Mouse (Mus musculus) heart, adult 10 weeks (tissue): ENCODE data around the gene Abhd13. TPM values are rescaled to one million over a fixed set of nuclear protein-coding genes. Genes with fewer than 3 reads are reported as not detected.

Experiments used
- polyA plus RNA-seq: library from polyadenylated mRNA; stranded (reverse); fragments of 350-450 nt; fragmentation: Illumina TruSeq; extraction: RNeasy Lipid Tissue Mini Kit (QIAGEN cat#74804); gene quantifications from one replicate; pipeline ENCODE4 v1.2.3, GENCODE M21; 2014; ENCODE audit warnings: low read depth, low replicate concordance

Abhd13 gene
- 12.1 TPM for polyA plus RNA-seq

GRCm38 (mm10) chr8:9977573-9978314 is at the start of gene Abhd13, which contains the start of gene Lig4:
Gene Abhd13, plus strand, starts transcription at chr8:9977707.
Gene Lig4, minus strand, starts transcription at chr8:9977686.

GRCm38 (mm10) chr8:10006156-10006985 is 28.9 kb downstream of the Abhd13 start, which contains the start of gene Tnfsf13b:
Gene Tnfsf13b, plus strand, starts transcription at chr8:10006467.

Other genes starting within 250 kb of the Abhd13 start
- not detected for gene Fam155a, start 206.5 kb upstream of the Abhd13 start, polyA plus RNA-seq
- not detected for gene Gm10217, start 113.5 kb upstream of the Abhd13 start, polyA plus RNA-seq
- 5.5 TPM for gene Lig4, start within 50 bp of the Abhd13 start, polyA plus RNA-seq
- 4.2 TPM for gene Tnfsf13b, start 28.8 kb downstream of the Abhd13 start, polyA plus RNA-seq
- not detected for gene Myo16, start 176.2 kb downstream of the Abhd13 start, polyA plus RNA-seq